Mouse (Mus musculus) hindbrain, postnatal 0 days (tissue): ENCODE results near the gene Nxph3. TPM values are rescaled to one million over a fixed set of nuclear protein-coding genes. Genes with fewer than 3 reads are reported as not detected.

Experiments
- ATAC-seq: fragments of 200-750 bp; cut with Nextera tagmentation; 2 replicates; pipeline ENCODE4 v1.8.0; 2017; ENCODE audit warnings: mild to moderate bottlenecking, moderate TSS enrichment, moderate library complexity
- DNase-seq: peaks from one replicate; pipeline ENCODE4 v3.0.0-alpha.2; 2015; ENCODE audit warnings: low spot score
- H3K27ac ChIP-seq: fragments of 300-500 bp; sonication (generic); 2 replicates; pipeline ENCODE4 v1.5.1; 2014; ENCODE audit warnings: mild to moderate bottlenecking
- H3K27me3 ChIP-seq: fragments of 300-500 bp; sonication (generic); 2 replicates; pipeline ENCODE4 v1.6.1; 2014; ENCODE audit warnings: low read length, mixed read lengths; ENCODE audit not compliant: insufficient read depth
- H3K36me3 ChIP-seq: fragments of 300-500 bp; sonication (generic); 2 replicates; pipeline ENCODE4 v1.6.1; 2014; ENCODE audit warnings: low read length, mixed read lengths; ENCODE audit not compliant: insufficient read depth
- H3K4me1 ChIP-seq: fragments of 300-500 bp; sonication (generic); 2 replicates; pipeline ENCODE4 v1.6.1; 2014; ENCODE audit warnings: antibody characterized with exemption, low read length, mixed read lengths; ENCODE audit not compliant: insufficient read depth
- H3K4me2 ChIP-seq: fragments of 300-500 bp; sonication (generic); 2 replicates; pipeline ENCODE4 v1.6.1; 2014; ENCODE audit warnings: low read depth, mild to moderate bottlenecking, low read length, moderate library complexity, mixed read lengths
- H3K4me3 ChIP-seq: fragments of 300-500 bp; sonication (generic); 2 replicates; pipeline ENCODE4 v1.5.1; 2014; ENCODE audit warnings: low read length
- H3K9ac ChIP-seq: fragments of 300-500 bp; sonication (generic); replicated peaks from 2 replicates; pipeline ENCODE4 v1.6.1; 2014; ENCODE audit warnings: mild to moderate bottlenecking, low read length, moderate library complexity, mixed read lengths
- H3K9me3 ChIP-seq: fragments of 300-500 bp; sonication (generic); 2 replicates; pipeline ENCODE4 v1.6.1; 2016; ENCODE audit warnings: low read length, mixed read lengths
- CTCF ChIP-seq: IDR thresholded peaks from 2 replicates; pipeline ENCODE4 v1.5.1; 2016; ENCODE audit warnings: antibody characterized with exemption, control low read depth, low read depth
- WGBS: fragments of 180-500 bp; shearing (Covaris S2); extraction: QIAGEN DNeasy Blood & Tissue Kit; methylation state at CpG from one replicate; pipeline ENCODE4 v1.1.7; 2014; 5-methylcytosine and 5-hydroxymethylcytosine counted together
- polyA plus RNA-seq: library from polyadenylated mRNA; unstranded; fragments of >200 nt; fragmentation: Nextera tagmentation; extraction: Ambion mirVana; gene quantifications from 2 replicates; pipeline ENCODE4 v1.2.1, GENCODE M21; 2015
- total RNA-seq: library from RNA; depleted of rRNA; stranded (reverse); fragments of >200 nt; gene quantifications from 2 replicates; pipeline ENCODE4 v1.2.3, GENCODE M21; 2014; rRNA removed

Gene Nxph3
- total RNA-seq (21.4 and 23.6 TPM in 2 replicates), polyA plus RNA-seq (3.7 and 4.1 TPM in 2 replicates)

- peak; percentile 62 for ATAC-seq
- under 1% methylated on average over 65 of the region's 66 CpGs for WGBS
- 0 out of 2 replicates have a peak, but pooled peaks cover 3% of the 10 kb centered on the region for H3K4me1 ChIP-seq
- peak; percentile 31; the same call in 1 of the 2 replicates for TF ChIP-seq CTCF
- peak; percentile 61 for DNase-seq
- peak within 1 kb of the TSS; percentile 63 for H3K4me3 ChIP-seq
- no peaks in the 10 kb centered on the region for H3K9me3 ChIP-seq
- H3K4me2 ChIP-seq: peak within 1 kb of the TSS; percentile 92
- H3K27me3 ChIP-seq: no peaks in the 10 kb centered on the region
- no peaks in the 10 kb centered on the region for H3K36me3 ChIP-seq
- peak within 1 kb of the TSS; percentile 63 for H3K9ac ChIP-seq
- H3K27ac ChIP-seq: peak within 1 kb of the TSS; percentile 11; the same call in 1 of the 2 replicates
Observed at GRCm38 (mm10) chr11:95514298-95514861, at the start of gene Nxph3. Gene Nxph3, minus strand, starts transcription at chr11:95514570.

DNA sequence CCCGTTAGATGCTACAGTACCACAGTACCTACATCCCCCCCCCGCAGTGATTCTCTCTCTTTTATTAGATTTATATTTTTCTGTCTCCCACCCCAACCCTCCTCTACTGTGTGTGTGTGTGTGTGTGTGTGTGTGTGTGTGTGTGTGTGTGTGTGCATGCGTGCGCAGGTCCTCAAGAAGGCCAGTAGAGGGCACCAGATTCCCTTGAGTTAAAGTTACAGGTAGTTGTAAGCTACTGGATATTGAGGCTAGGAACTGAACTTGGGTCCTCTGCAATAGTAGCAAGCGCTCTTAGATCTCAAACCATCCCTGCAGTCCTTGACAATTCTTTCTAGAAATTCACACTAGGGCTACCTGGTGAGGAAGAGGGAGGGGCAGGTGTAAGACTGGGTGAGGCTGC lies 49.5 kb upstream of the Nxph3 start:
- H3K4me1 ChIP-seq: peaks cover 9% of the 10 kb centered on the region; the same call in 1 of the 2 replicates
- H3K27me3 ChIP-seq: no peaks in the 10 kb centered on the region
- TF ChIP-seq CTCF: no peak
- DNase-seq (no peak), ATAC-seq (no peak)
- H3K9ac ChIP-seq: no peak overlapping the region
- no peak overlapping the region for H3K4me2 ChIP-seq
- H3K4me3 ChIP-seq: no peak overlapping the region
- WGBS: 90% methylated on average over 5 of the region's 5 CpGs
- H3K9me3 ChIP-seq: no peaks in the 10 kb centered on the region
- no peaks in the 10 kb centered on the region for H3K36me3 ChIP-seq
- H3K27ac ChIP-seq: no peak overlapping the region

DNA sequence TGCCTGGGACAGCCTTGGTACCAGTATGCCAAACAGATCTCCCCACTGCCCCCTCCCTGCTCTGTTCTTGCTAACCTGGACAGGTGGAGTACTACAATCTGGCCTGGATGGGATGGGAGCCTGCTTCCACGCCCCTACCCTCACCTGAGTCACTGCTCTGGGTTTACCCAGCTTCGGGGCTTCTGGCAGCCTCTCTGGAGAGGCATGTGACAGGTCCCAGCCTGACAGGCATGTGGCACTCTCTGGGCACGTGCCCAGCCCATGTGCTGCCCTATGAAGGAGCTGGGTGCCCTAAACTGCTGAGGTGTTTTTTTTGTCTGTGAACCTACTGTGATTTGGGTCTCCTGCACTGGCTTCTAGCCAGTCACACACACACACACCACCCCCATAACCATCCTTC lies 46.4 kb upstream of the Nxph3 start:
- Histone ChIP-seq H3K4me1 (peaks cover 6% of the 10 kb centered on the region; the same call in 1 of the 2 replicates), H3K4me2 (no peak overlapping the region), H3K27ac (no peak overlapping the region), H3K27me3 (no peaks in the 10 kb centered on the region), H3K36me3 (no peaks in the 10 kb centered on the region), H3K4me3 (no peak overlapping the region), H3K9me3 (no peaks in the 10 kb centered on the region), H3K9ac (no peak overlapping the region)
- DNase-seq (no peak), ATAC-seq (no peak)
- 58% methylated on average over 3 of the region's 3 CpGs for WGBS
- TF ChIP-seq CTCF: no peak

GRCm38 (mm10) chr11:95559761-95560160 lies 45.4 kb upstream of the Nxph3 start:
- Histone ChIP-seq H3K27ac (no peak overlapping the region; the same call in 1 of the 2 replicates), H3K27me3 (no peaks in the 10 kb centered on the region), H3K4me3 (no peak overlapping the region), H3K9ac (no peak overlapping the region), H3K36me3 (no peaks in the 10 kb centered on the region), H3K4me2 (no peak overlapping the region), H3K9me3 (no peaks in the 10 kb centered on the region), H3K4me1 (peaks cover 6% of the 10 kb centered on the region; the same call in 1 of the 2 replicates)
- ATAC-seq: peak; percentile 69
- DNase-seq: peak; percentile 60
- 34% methylated on average over 2 of the region's 2 CpGs for WGBS
- no peak for TF ChIP-seq CTCF

GRCm38 (mm10) chr11:95557719-95558118 lies 43.3 kb upstream of the Nxph3 start:
- no peak for TF ChIP-seq CTCF
- no peaks in the 10 kb centered on the region for H3K36me3 ChIP-seq
- 20% methylated on average over 6 of the region's 6 CpGs for WGBS
- no peak overlapping the region for H3K4me3 ChIP-seq
- no peak overlapping the region; the same call in 1 of the 2 replicates for H3K27ac ChIP-seq
- no peaks in the 10 kb centered on the region for H3K27me3 ChIP-seq
- no peak overlapping the region for H3K9ac ChIP-seq
- peaks cover 6% of the 10 kb centered on the region; the same call in 1 of the 2 replicates for H3K4me1 ChIP-seq
- H3K9me3 ChIP-seq: no peaks in the 10 kb centered on the region
- DNase-seq (peak; percentile 55), ATAC-seq (peak; percentile 55; the same call in 1 of the 2 replicates)
- H3K4me2 ChIP-seq: no peak overlapping the region

DNA sequence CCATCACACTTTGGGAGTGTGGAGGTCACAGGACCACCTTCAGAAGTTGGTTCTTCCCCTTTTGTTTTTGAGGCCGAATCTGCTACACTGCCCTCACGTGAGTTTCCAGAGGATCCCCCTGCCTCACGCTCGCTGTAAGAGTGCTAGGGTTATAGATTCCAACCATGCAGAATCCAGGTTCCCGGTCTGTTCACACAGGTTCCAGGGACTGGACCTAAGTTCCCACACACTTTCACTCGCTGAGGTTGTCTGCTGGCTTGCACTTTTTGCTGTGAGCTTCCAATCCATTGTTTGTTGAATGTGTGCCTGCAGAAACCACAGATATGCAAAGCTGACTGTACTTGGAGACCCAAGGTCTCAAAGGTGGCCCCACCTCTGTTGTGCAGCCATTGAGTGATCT lies 42.7 kb upstream of the Nxph3 start:
- ATAC-seq (no peak), DNase-seq (no peak)
- WGBS: 85% methylated on average over 6 of the region's 6 CpGs
- no peak for TF ChIP-seq CTCF
- Histone ChIP-seq H3K9ac (no peak overlapping the region), H3K4me1 (peaks cover 6% of the 10 kb centered on the region; the same call in 1 of the 2 replicates), H3K27ac (no peak overlapping the region), H3K4me3 (no peak overlapping the region), H3K27me3 (no peaks in the 10 kb centered on the region), H3K9me3 (no peaks in the 10 kb centered on the region), H3K4me2 (no peak overlapping the region), H3K36me3 (no peaks in the 10 kb centered on the region)

GRCm38 (mm10) chr11:95555279-95555678 lies 40.9 kb upstream of the Nxph3 start:
- H3K4me3 ChIP-seq: no peak overlapping the region
- H3K9me3 ChIP-seq: no peaks in the 10 kb centered on the region
- peaks cover 6% of the 10 kb centered on the region; the same call in 1 of the 2 replicates for H3K4me1 ChIP-seq
- no peak overlapping the region for H3K9ac ChIP-seq
- ATAC-seq (no peak), DNase-seq (no peak)
- WGBS: 63% methylated on average over 8 of the region's 8 CpGs
- no peaks in the 10 kb centered on the region for H3K36me3 ChIP-seq
- H3K27ac ChIP-seq: no peak overlapping the region
- no peak for TF ChIP-seq CTCF
- H3K4me2 ChIP-seq: no peak overlapping the region
- no peaks in the 10 kb centered on the region for H3K27me3 ChIP-seq
